20 mouse cellular contexts compared by ENCODE assay signal in the genomic region with DNA sequence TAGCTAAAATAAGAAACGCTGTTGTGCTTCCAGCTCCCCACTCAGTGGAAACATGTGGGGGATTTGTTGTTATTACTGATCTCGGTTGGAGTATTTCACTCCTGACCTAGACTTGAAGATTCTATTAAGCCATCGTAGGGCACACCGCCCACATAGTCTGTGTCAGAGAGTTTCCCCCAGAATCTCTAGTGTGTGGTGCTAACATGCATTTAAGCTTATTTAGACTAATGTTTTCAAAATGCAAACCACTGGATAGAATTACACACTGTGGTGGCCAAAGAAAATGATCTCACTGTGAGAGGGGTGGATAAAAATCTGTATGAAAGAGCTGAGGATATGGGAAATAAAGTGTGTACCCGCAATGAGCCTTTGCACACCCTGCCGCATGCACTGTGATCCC.
DNase-seq lines count a peak whose midpoint lies in the region; ATAC-seq and TF ChIP-seq lines count a peak whose summit lies in the region.
"Had no signal": no experiment of that assay in that cellular context is flagged by ENCODE, and none has a peak within 500 bp of the region (broad histone marks: within the 10 kb centered on the region; RNA-seq: fewer than 3 reads in every experiment).

No protein-coding gene starts in this region.

- no peaks in the 10 kb centered on the region for H3K4me1 ChIP-seq in kidney, postnatal 0 days (replicated peaks; ENCODE audit: insufficient read depth, low read length)
- H3K4me1 ChIP-seq in kidney, embryonic 14.5 days (ENCODE audit: control insufficient read depth, insufficient read depth, low read length): no peaks in the 10 kb centered on the region
- H3K4me1 ChIP-seq in embryonic facial prominence, embryonic 15.5 days: peaks cover 18% of the 10 kb centered on the region
- peaks cover 3% of the 10 kb centered on the region; the same call in 1 of the 2 replicates for H3K4me1 ChIP-seq in hindbrain, embryonic 16.5 days (ENCODE audit: control insufficient read depth, insufficient read depth, low read depth, low read length)

- no peak overlapping the region for H3K27ac ChIP-seq in kidney, postnatal 0 days
- H3K27ac ChIP-seq in kidney, embryonic 14.5 days (ENCODE audit: low read depth, low read length): no peak overlapping the region
- no peak overlapping the region for H3K27ac ChIP-seq in embryonic facial prominence, embryonic 15.5 days (replicated peaks)
- H3K27ac ChIP-seq in hindbrain, embryonic 16.5 days (ENCODE audit: low read depth, low read length): no peak overlapping the region
- H3K27ac ChIP-seq: gastrocnemius, adult 2 months; hindbrain, embryonic 14.5 days; macrophage; midbrain, embryonic 12.5 days had no signal

- no peaks in the 10 kb centered on the region for H3K9me3 ChIP-seq in kidney, postnatal 0 days (replicated peaks; ENCODE audit: low read length)
- H3K9me3 ChIP-seq in kidney, embryonic 14.5 days (ENCODE audit: control insufficient read depth, low read length): no peaks in the 10 kb centered on the region
- no peaks in the 10 kb centered on the region for H3K9me3 ChIP-seq in embryonic facial prominence, embryonic 15.5 days (replicated peaks)
- H3K9me3 ChIP-seq in hindbrain, embryonic 16.5 days (ENCODE audit: control insufficient read depth, low read length): no peaks in the 10 kb centered on the region
- H3K9me3 ChIP-seq: midbrain, embryonic 12.5 days had no signal

- no peak for ATAC-seq in kidney, postnatal 0 days (replicated peaks; ENCODE audit: low FRiP score, low read depth)
- no peak for ATAC-seq in kidney, embryonic 14.5 days (ENCODE audit: low FRiP score, low TSS enrichment)
- ATAC-seq in embryonic facial prominence, embryonic 15.5 days (ENCODE audit: insufficient number of reproducible peaks, low FRiP score, low TSS enrichment, low read depth): peak; percentile 65
- ATAC-seq in hindbrain, embryonic 16.5 days: no peak
- ATAC-seq: activated CD4-positive, CD25-positive, alpha-beta regulatory T cell, adult 4 months; lung, postnatal 0 days had no signal

- no peaks in the 10 kb centered on the region for H3K36me3 ChIP-seq in kidney, postnatal 0 days (ENCODE audit: insufficient read depth, low read length)
- no peaks in the 10 kb centered on the region for H3K36me3 ChIP-seq in kidney, embryonic 14.5 days (ENCODE audit: control insufficient read depth, insufficient read depth, low read length)
- no peaks in the 10 kb centered on the region for H3K36me3 ChIP-seq in embryonic facial prominence, embryonic 15.5 days
- no peaks in the 10 kb centered on the region for H3K36me3 ChIP-seq in hindbrain, embryonic 16.5 days (ENCODE audit: control insufficient read depth, insufficient read depth, low read length)
- H3K36me3 ChIP-seq: midbrain, embryonic 12.5 days had no signal

- WGBS in kidney, postnatal 0 days: 34% methylated on average over 6 of the region's 6 CpGs
- 36% methylated on average over 6 of the region's 6 CpGs for WGBS in kidney, embryonic 14.5 days
- WGBS in embryonic facial prominence, embryonic 15.5 days: 26% methylated on average over 6 of the region's 6 CpGs
- whole genome bisulfite sequencing in hindbrain, embryonic 16.5 days: 65% methylated on average over 6 of the region's 6 CpGs

- no peak overlapping the region for H3K4me2 ChIP-seq in kidney, postnatal 0 days (ENCODE audit: low read length)
- no peak overlapping the region for H3K4me2 ChIP-seq in kidney, embryonic 14.5 days (replicated peaks; ENCODE audit: low read depth, low read length)
- no peak overlapping the region for H3K4me2 ChIP-seq in embryonic facial prominence, embryonic 15.5 days (replicated peaks)
- no peak overlapping the region for H3K4me2 ChIP-seq in hindbrain, embryonic 16.5 days (ENCODE audit: low read length)
- H3K4me2 ChIP-seq: hindbrain, embryonic 14.5 days; midbrain, embryonic 12.5 days had no signal

- H3K27me3 ChIP-seq in kidney, postnatal 0 days (ENCODE audit: insufficient read depth, low read length): no peaks in the 10 kb centered on the region
- no peaks in the 10 kb centered on the region for H3K27me3 ChIP-seq in kidney, embryonic 14.5 days (ENCODE audit: control insufficient read depth, insufficient read depth, low read length)
- H3K27me3 ChIP-seq in embryonic facial prominence, embryonic 15.5 days: no peaks in the 10 kb centered on the region
- H3K27me3 ChIP-seq in hindbrain, embryonic 16.5 days (replicated peaks; ENCODE audit: control insufficient read depth, insufficient read depth, low read length): no peaks in the 10 kb centered on the region
- H3K27me3 ChIP-seq: midbrain, embryonic 12.5 days had no signal

- no peak for TF ChIP-seq CTCF in kidney, postnatal 0 days (IDR thresholded peaks at IDR 0.05; ENCODE audit: low read depth)

- H3K9ac ChIP-seq in kidney, postnatal 0 days (ENCODE audit: low read depth, low read length): no peak overlapping the region
- no peak overlapping the region for H3K9ac ChIP-seq in kidney, embryonic 14.5 days (ENCODE audit: low read depth, low read length)
- no peak overlapping the region for H3K9ac ChIP-seq in embryonic facial prominence, embryonic 15.5 days
- no peak overlapping the region for H3K9ac ChIP-seq in hindbrain, embryonic 16.5 days (ENCODE audit: low read depth, low read length)
- H3K9ac ChIP-seq: hindbrain, embryonic 14.5 days; midbrain, embryonic 12.5 days had no signal

- no peak overlapping the region for H3K4me3 ChIP-seq in kidney, postnatal 0 days (replicated peaks; ENCODE audit: low read depth, low read length)
- no peak overlapping the region for H3K4me3 ChIP-seq in kidney, embryonic 14.5 days (ENCODE audit: low read length)
- no peak overlapping the region for H3K4me3 ChIP-seq in embryonic facial prominence, embryonic 15.5 days (replicated peaks)
- H3K4me3 ChIP-seq in hindbrain, embryonic 16.5 days (ENCODE audit: low read length): no peak overlapping the region
- H3K4me3 ChIP-seq: gastrocnemius, adult 2 months; midbrain, embryonic 12.5 days had no signal

- peak; percentile 12 for DNase-seq in kidney, postnatal 0 days (ENCODE audit: low spot score)
- DNase-seq in 3T3-L1 (ENCODE audit: low read depth, low spot score) (peak; percentile 22), adipocyte (ENCODE audit: low spot score) (peak; percentile 27)
- no peak for DNase-seq in adrenal gland, postnatal 25 days
- DNase-seq: adrenal gland, postnatal 10 days; cerebellum, adult 9-10 months; gastrocnemius, adult 2 months; heart, postnatal 4 days; kidney, adult 8-10 months; kidney, postnatal 36 days; layer of hippocampus, adult 9-11 months; thymus, postnatal 14 days had no signal
